Mouse (Mus musculus) embryo, embryonic 11.5 days (tissue): ENCODE measurements around the gene Zfp335.
"Not testable (repeated sequence)": the region's sequence is repeated elsewhere in the genome, so short reads cannot be mapped to it uniquely, and the experiment has no call there.

Experiments
- DNase-seq: peaks from one replicate; pipeline ENCODE4 v3.0.0-alpha.2; 2012; ENCODE audit warnings: low read depth, low spot score

Zfp335 gene

GRCm38 (mm10) chr2:164867566-164867965 lies 44.0 kb downstream of the Zfp335 start:
- DNase-seq = no peak

GRCm38 (mm10) chr2:164866741-164867551 lies 44.6 kb downstream of the Zfp335 start:
- no peak for DNase-seq

- no peak for DNase-seq
Measured at GRCm38 (mm10) chr2:164864593-164864992, 47.0 kb downstream of the Zfp335 start.

GRCm38 (mm10) chr2:164863411-164863810 lies 48.1 kb downstream of the Zfp335 start:
- not testable (repeated sequence) for DNase-seq

GRCm38 (mm10) chr2:164862179-164862861 lies 49.2 kb downstream of the Zfp335 start:
- peak; percentile 49 for DNase-seq

- DNase-seq = no peak
Measured at GRCm38 (mm10) chr2:164861094-164861493, 50.5 kb downstream of the Zfp335 start.

GRCm38 (mm10) chr2:164859640-164860432 lies 51.7 kb downstream of the Zfp335 start:
- no peak for DNase-seq

GRCm38 (mm10) chr2:164859155-164859554 lies 52.4 kb downstream of the Zfp335 start:
- DNase-seq = no peak

GRCm38 (mm10) chr2:164857842-164858553 lies 53.6 kb downstream of the Zfp335 start:
- no peak for DNase-seq

GRCm38 (mm10) chr2:164857101-164857821 lies 54.3 kb downstream of the Zfp335 start, which contains the start of gene Pltp:
Gene Pltp (minus strand): TSS chr2:164857711.
- peak; percentile 47 for DNase-seq

- DNase-seq = no peak
Measured at GRCm38 (mm10) chr2:164856309-164857100, 55.1 kb downstream of the Zfp335 start.

GRCm38 (mm10) chr2:164855572-164855971 lies 56.0 kb downstream of the Zfp335 start:
- DNase-seq = not testable (repeated sequence)

- DNase-seq = no peak
Measured at GRCm38 (mm10) chr2:164850061-164850460, 61.5 kb downstream of the Zfp335 start.

- DNase-seq = no peak
Measured at GRCm38 (mm10) chr2:164845782-164846181, 65.8 kb downstream of the Zfp335 start.
